Mouse (Mus musculus) brain, embryonic 14.5 days (tissue): Measurements from ENCODE around the gene Pla2g12a.

Experiments used
- CTCF ChIP-seq: fragments of 200-500 bp; IDR thresholded peaks from 2 replicates; pipeline ENCODE4 v1.5.1; 2012; ENCODE audit warnings: inconsistent platforms, mild to moderate bottlenecking, moderate library complexity, borderline replicate concordance; ENCODE audit not compliant: insufficient read depth, insufficient read length; ENCODE audit errors: extremely low read depth
- POLR2A ChIP-seq: fragments of 200-500 bp; IDR thresholded peaks from 2 replicates; pipeline ENCODE4 v1.6.1; 2012; ENCODE audit warnings: mild to moderate bottlenecking, inconsistent platforms, borderline replicate concordance; ENCODE audit not compliant: poor library complexity, insufficient read depth, insufficient read length, severe bottlenecking; ENCODE audit errors: extremely low read depth

DNA sequence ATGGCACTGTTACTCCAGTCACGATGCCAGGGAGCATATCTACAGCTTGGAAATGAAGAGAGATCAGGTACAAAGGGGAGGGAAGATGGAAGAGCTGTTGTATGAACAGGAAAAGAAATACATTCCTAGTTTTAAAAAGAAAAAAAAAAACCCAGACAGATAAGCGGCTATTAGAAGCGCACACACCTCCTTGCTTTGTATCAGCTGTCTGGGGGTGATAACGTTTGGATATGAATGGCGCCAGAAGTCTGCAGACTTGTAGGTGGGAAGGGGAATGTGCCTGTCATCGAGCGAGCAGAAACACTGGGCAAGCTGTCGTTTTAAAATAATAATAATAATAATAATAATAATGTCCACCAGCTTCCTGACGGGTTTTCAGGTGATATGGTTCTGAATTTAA, 7.2 kb downstream of the Pla2g12a start:
- TF ChIP-seq CTCF (no peak), POLR2A (no peak)
